Mouse (Mus musculus) liver, embryonic 13.5 days (tissue): ENCODE data around the gene Ssbp2. TPM values are rescaled to one million over a fixed set of nuclear protein-coding genes. Genes with fewer than 3 reads are reported as not detected.

Experiments
- ATAC-seq: fragments of 200-750 bp; cut with Nextera tagmentation; 2 replicates; pipeline ENCODE4 v1.8.0; 2017; ENCODE audit warnings: low read depth, mild to moderate bottlenecking, moderate number of reproducible peaks, moderate library complexity
- DNase-seq: peaks from one replicate; pipeline ENCODE4 v3.0.0; 2022
- H3K27ac ChIP-seq: fragments of 300-500 bp; sonication (generic); 2 replicates; pipeline ENCODE4 v1.5.1; 2015; ENCODE audit warnings: moderate library complexity, mild to moderate bottlenecking, inconsistent platforms
- H3K27me3 ChIP-seq: fragments of 300-500 bp; sonication (generic); 2 replicates; pipeline ENCODE4 v1.6.1; 2015; ENCODE audit warnings: mild to moderate bottlenecking, inconsistent platforms
- H3K36me3 ChIP-seq: fragments of 300-500 bp; sonication (generic); 2 replicates; pipeline ENCODE4 v1.6.1; 2015; ENCODE audit warnings: mild to moderate bottlenecking, inconsistent platforms
- H3K4me1 ChIP-seq: fragments of 300-500 bp; sonication (generic); replicated peaks from 2 replicates; pipeline ENCODE4 v1.6.1; 2015; ENCODE audit warnings: inconsistent platforms
- H3K4me2 ChIP-seq: fragments of 300-500 bp; sonication (generic); 2 replicates; pipeline ENCODE4 v1.6.1; 2015; ENCODE audit warnings: inconsistent platforms, mild to moderate bottlenecking, moderate library complexity
- H3K4me3 ChIP-seq: fragments of 300-500 bp; sonication (generic); replicated peaks from 2 replicates; pipeline ENCODE4 v1.5.1; 2015; ENCODE audit warnings: mild to moderate bottlenecking, inconsistent platforms
- H3K9ac ChIP-seq: fragments of 300-500 bp; sonication (generic); 2 replicates; pipeline ENCODE4 v1.6.1; 2015; ENCODE audit warnings: mild to moderate bottlenecking, inconsistent platforms
- H3K9me3 ChIP-seq: fragments of 300-500 bp; sonication (generic); replicated peaks from 2 replicates; pipeline ENCODE4 v1.6.1; 2016; ENCODE audit warnings: inconsistent platforms
- WGBS: fragments of 180-500 bp; shearing (Covaris S2); methylation state at CpG from one replicate; pipeline ENCODE4 v1.1.7; 2015; ENCODE audit not compliant: insufficient replicate concordance; 5-methylcytosine and 5-hydroxymethylcytosine counted together
- polyA plus RNA-seq: library from polyadenylated mRNA; unstranded; fragments of >200 nt; fragmentation: Nextera tagmentation; extraction: Ambion mirVana; gene quantifications from 2 replicates; pipeline ENCODE4 v1.2.1, GENCODE M21; 2015

Gene Ssbp2
- polyA plus RNA-seq, 1 experiment from 2014 or later: 56.4 TPM

DNA sequence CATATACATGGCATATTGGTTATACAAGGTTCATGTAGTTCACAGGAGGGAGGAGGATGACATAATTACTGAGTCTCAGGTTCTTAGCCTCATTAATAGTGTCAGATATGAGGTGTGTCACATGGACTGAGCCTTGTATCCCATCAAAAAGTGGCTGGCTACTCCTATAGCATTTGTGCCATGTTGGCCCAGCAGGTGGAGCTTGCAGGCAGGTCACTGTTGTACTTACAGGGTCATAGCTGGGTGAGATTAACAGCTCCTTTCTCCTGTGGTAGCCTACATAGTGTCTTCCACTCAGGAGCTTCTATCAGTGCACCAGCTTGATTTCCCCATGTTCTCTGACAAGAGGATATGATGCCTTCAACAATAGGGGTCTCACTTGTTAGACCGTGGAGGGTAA lies 135.2 kb downstream of the Ssbp2 start:
- no peaks in the 10 kb centered on the region for H3K4me1 ChIP-seq
- DNase-seq (no peak), ATAC-seq (peak; percentile 36; the same call in 1 of the 2 replicates)
- H3K4me2 ChIP-seq: no peak overlapping the region
- H3K9ac ChIP-seq: no peak overlapping the region
- no peaks in the 10 kb centered on the region for H3K36me3 ChIP-seq
- 79% methylated on average over 1 of the region's 1 CpGs for WGBS
- H3K27me3 ChIP-seq: no peaks in the 10 kb centered on the region
- H3K27ac ChIP-seq: no peak overlapping the region
- no peak overlapping the region for H3K4me3 ChIP-seq
- no peaks in the 10 kb centered on the region for H3K9me3 ChIP-seq

DNA sequence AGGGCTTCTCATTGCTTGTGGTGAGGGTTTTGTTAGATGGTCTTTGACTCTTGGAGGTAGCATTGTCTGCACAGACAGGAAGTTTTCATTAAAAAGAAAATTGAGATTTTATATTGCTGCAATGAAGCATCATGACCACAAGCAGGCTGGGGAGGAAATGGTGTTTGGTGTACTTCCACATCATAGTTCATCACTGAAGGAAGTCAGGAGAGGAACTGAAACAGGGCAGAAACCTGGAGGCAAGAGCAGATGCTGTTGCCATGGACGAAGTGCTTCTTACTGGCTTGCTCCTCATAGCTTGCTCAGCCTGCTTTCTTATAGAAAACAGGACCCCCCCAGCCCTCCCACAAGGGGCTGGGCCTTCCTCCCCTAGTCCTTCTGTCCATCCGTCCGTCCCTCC lies 139.5 kb downstream of the Ssbp2 start:
- Histone ChIP-seq H3K9ac (no peak overlapping the region), H3K4me3 (no peak overlapping the region), H3K27me3 (no peaks in the 10 kb centered on the region), H3K4me1 (peaks cover 2% of the 10 kb centered on the region; the same call in 1 of the 2 replicates), H3K36me3 (peaks cover 3% of the 10 kb centered on the region; the same call in 1 of the 2 replicates), H3K27ac (no peak overlapping the region), H3K4me2 (no peak overlapping the region), H3K9me3 (no peaks in the 10 kb centered on the region)
- no peak for DNase-seq
- 77% methylated on average over 3 of the region's 3 CpGs for WGBS
- no peak for ATAC-seq

DNA sequence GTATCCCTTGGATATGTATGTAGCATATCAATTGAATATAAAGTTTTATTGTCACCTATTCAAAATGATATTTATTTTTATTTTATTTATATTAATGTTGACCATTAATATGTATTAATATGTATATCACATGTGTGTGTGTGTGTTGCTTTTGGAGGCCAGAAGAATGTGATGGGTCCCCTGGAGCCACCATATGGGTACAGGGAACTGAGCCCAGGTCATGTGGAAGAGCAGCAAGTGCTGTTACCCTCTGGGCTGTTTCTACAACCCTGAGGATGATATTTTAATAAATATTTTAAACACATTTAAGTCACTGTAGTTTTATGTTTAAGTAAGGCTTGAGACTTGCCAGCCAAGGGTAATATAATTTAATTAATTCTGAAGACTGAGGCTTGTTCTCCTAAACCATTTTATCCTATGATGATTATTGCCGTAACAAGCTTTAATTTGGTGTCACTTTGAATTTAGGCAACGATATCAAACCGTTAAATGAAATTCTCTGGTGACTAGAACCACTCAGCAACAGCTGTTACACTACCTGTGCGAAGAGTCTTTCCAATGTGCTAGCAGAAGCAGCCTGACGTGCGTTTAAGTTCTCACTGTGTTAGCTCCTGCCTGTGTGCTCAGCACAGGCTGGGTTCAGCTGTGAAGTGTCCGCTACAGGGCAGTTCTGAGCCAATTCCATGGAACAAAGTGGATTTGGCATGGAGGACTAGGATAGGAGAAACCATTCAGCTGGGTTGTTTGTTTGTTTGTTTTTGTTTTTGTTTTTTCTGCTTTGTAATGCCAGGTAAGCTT lies 145.2 kb downstream of the Ssbp2 start:
- H3K9ac ChIP-seq: no peak overlapping the region
- DNase-seq (no peak), ATAC-seq (no peak)
- no peak overlapping the region for H3K4me2 ChIP-seq
- WGBS: 88% methylated on average over 7 of the region's 7 CpGs
- no peak overlapping the region for H3K4me3 ChIP-seq
- peaks cover 2% of the 10 kb centered on the region; the same call in 1 of the 2 replicates for H3K4me1 ChIP-seq
- peaks cover 3% of the 10 kb centered on the region; the same call in 1 of the 2 replicates for H3K36me3 ChIP-seq
- no peaks in the 10 kb centered on the region for H3K27me3 ChIP-seq
- H3K27ac ChIP-seq: no peak overlapping the region
- H3K9me3 ChIP-seq: no peaks in the 10 kb centered on the region

DNA sequence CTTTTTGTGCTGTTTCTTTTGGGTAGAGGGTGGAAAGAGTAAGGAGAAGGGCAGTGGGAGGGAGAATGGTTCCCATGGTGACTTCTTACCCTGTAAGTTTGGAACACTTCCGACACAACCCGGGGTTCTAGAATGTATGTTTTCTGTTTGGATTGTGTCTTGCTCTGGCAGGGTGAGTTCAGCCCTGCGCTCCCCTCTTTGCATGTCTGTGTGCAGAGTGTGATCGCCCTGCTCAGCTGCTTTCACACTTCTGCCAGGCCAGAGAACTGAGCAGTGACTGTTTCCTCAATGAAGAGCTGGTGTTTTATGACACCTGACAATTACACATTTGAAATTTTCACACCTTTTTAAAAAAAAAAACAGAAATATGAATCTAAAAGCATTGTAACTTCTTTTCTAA lies 150.5 kb downstream of the Ssbp2 start:
- ATAC-seq: no peak

DNA sequence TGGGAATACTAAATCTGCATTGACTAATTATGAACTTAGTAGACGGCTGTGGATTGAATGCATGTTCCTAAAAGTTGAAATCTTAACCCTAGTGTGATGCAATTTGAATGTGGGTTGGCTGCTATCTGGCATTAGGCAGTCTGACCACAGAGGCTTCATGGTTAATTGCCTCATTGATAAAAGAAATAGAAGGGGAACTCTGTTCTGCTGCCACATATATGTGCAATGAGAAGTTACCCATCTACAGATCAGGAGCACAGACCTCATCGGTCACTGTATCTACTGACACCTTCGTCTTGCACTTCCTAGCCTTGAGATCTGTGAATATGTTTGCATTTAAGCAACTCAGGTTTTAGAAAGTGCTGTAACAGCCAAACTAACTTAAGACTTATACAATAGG lies 151.8 kb downstream of the Ssbp2 start:
- no peaks in the 10 kb centered on the region for H3K27me3 ChIP-seq
- H3K27ac ChIP-seq: no peak overlapping the region
- no peaks in the 10 kb centered on the region for H3K36me3 ChIP-seq
- H3K4me2 ChIP-seq: no peak overlapping the region
- DNase-seq: no peak
- no peaks in the 10 kb centered on the region for H3K4me1 ChIP-seq
- WGBS: 46% methylated on average over 3 of the region's 3 CpGs
- H3K4me3 ChIP-seq: no peak overlapping the region
- no peaks in the 10 kb centered on the region for H3K9me3 ChIP-seq
- no peak for ATAC-seq
- H3K9ac ChIP-seq: no peak overlapping the region

More for the DNA sequence above, 150.5 kb downstream of the Ssbp2 start:
- DNase-seq: no peak
- Histone ChIP-seq H3K9ac (no peak overlapping the region), H3K4me1 (no peaks in the 10 kb centered on the region), H3K36me3 (no peaks in the 10 kb centered on the region), H3K9me3 (no peaks in the 10 kb centered on the region), H3K4me3 (no peak overlapping the region), H3K27me3 (no peaks in the 10 kb centered on the region), H3K4me2 (no peak overlapping the region), H3K27ac (no peak overlapping the region)
- 81% methylated on average over 4 of the region's 4 CpGs for WGBS

DNA sequence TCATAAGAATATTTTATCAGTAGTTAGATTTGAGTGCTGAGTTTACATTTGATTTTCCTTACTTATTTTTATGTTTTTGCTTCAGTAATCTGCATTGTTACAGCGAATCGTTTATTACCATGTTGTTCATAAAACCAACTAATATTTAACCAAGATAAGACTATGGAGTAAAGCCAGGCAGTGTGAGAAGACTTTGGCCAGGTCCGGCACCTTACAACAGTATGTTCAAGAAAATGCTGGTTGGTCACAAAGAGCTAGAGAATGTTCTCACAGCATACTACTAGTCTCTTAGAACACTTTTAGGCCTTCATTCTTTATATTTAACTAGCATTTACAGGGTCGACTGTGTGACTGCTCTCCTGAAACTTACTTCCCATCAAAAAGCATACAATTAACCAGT lies 152.5 kb downstream of the Ssbp2 start:
- DNase-seq (no peak), ATAC-seq (no peak)
- Histone ChIP-seq H3K4me3 (no peak overlapping the region), H3K4me1 (no peaks in the 10 kb centered on the region), H3K27ac (no peak overlapping the region), H3K27me3 (no peaks in the 10 kb centered on the region), H3K9me3 (no peaks in the 10 kb centered on the region), H3K36me3 (no peaks in the 10 kb centered on the region), H3K9ac (no peak overlapping the region), H3K4me2 (no peak overlapping the region)
- WGBS: 77% methylated on average over 4 of the region's 4 CpGs

DNA sequence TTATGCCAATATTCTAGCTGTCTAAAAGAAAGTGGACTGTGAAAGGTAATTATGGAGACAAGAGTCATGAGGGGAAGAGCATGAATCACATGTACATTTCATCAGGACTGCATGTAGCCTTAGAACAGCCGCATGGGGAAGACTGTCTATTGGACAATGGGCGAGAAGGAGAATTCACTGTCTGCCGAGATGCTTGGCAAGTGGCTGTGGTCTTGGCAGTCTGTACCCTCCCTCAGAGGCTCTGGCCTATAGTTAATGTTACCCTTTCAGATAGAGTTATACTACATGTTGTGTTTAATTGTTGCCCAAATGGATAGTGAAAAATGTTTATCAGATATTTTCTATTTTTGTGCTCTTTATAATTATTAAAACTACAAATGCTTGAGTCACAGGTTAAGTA lies 156.0 kb downstream of the Ssbp2 start:
- Histone ChIP-seq H3K9me3 (no peaks in the 10 kb centered on the region), H3K4me2 (no peak overlapping the region), H3K27me3 (no peaks in the 10 kb centered on the region), H3K27ac (no peak overlapping the region), H3K36me3 (no peaks in the 10 kb centered on the region), H3K9ac (no peak overlapping the region), H3K4me3 (no peak overlapping the region), H3K4me1 (peaks cover 5% of the 10 kb centered on the region)
- DNase-seq (no peak), ATAC-seq (no peak)
- 84% methylated on average over 3 of the region's 3 CpGs for WGBS

DNA sequence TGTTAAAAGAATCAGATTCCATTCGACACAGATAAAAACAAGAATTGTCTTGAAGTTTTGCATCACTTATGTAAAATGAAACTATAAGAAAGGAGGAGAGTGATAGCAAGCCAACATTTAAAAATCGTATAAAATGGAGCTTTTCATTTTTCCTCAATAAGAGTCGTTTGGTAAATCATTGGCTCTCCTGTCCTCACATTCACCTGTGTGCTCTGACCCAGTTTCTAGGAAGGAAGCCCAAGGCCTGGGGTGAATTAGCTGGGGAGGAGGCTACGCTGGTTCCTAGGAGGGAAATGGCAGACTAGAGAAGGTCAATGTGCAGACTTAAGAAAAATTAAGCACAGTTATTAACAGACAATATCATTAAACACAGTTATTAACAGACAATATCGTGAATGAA lies 156.8 kb downstream of the Ssbp2 start:
- Histone ChIP-seq H3K9me3 (no peaks in the 10 kb centered on the region), H3K36me3 (no peaks in the 10 kb centered on the region), H3K27me3 (no peaks in the 10 kb centered on the region), H3K27ac (no peak overlapping the region), H3K4me2 (no peak overlapping the region), H3K9ac (no peak overlapping the region), H3K4me3 (no peak overlapping the region), H3K4me1 (peaks cover 5% of the 10 kb centered on the region)
- WGBS: 82% methylated on average over 5 of the region's 5 CpGs
- no peak for ATAC-seq
- DNase-seq: no peak

DNA sequence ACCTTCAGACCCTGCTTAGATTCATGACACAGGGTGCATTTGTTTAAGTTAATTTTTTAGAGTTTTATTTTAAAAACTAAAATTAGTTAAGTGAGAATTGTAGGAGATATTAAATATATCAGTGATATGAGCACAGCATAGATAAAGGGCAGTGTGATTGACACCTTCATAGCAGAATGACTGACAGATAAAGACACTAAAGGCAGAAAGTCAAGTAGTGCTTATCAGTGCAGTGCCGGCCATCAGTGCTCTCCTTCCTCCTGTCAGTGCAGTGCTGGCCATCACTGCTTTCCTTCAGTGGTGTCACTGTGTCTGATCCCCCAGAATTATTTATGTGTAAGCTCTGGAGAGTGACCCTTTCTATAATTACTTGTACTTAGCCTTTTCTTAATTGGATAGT lies 159.3 kb downstream of the Ssbp2 start:
- ATAC-seq: peak; percentile 77
- WGBS: 4% methylated on average over 1 of the region's 1 CpGs
- H3K9me3 ChIP-seq: no peaks in the 10 kb centered on the region

DNA sequence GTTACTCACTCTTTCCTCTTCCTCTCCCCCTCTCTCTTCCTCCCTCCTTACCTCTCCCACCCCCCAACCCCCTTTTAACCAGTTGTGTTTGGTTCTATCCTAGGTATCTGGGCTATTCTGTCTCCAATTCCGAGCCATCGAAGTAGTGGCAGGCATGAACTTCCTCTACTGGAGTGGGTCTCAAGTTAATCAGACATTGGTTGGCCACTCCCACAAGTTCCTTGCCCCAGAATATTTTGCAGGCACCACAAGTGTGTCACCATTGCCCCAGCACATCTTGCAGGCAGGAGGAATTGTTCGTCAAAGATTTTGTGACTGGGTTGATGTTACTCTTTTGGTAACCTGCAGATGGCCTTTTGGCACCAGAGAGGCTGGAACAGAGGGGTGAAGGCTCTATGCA lies 160.5 kb downstream of the Ssbp2 start:
- DNase-seq: no peak
- 78% methylated on average over 3 of the region's 3 CpGs for WGBS

More for the DNA sequence above, 159.3 kb downstream of the Ssbp2 start:
- Histone ChIP-seq H3K27me3 (no peaks in the 10 kb centered on the region), H3K27ac (no peak overlapping the region), H3K9ac (no peak overlapping the region), H3K4me2 (no peak overlapping the region), H3K4me3 (no peak overlapping the region), H3K4me1 (peaks cover 5% of the 10 kb centered on the region), H3K36me3 (peaks cover 1% of the 10 kb centered on the region; the same call in 1 of the 2 replicates)
- DNase-seq: no peak

DNA sequence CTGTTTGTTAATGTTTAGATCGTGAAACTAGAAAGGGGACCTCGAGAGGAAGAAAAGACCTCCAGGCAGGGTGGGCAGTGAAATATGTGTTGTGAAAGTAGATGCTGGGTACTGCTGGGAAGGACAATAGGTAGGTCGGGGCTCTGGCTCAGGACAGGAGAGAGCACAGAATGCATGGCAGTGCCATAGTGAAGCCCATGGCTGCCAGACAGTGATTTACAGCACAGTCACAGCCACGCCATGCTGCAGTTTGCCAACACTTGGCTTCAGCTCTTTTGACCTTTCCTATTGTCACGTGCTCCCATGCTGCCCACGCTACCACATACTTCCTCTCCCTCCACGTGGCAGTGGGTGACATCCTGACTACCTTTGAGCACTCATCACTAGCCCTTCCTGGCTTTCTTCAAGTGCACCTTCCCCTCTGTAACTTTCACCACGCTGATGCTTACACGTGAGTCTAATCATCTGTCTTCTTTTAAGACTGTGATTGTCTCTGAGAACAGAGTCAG lies 171.3 kb downstream of the Ssbp2 start:
- Histone ChIP-seq H3K9me3 (no peaks in the 10 kb centered on the region), H3K27me3 (no peaks in the 10 kb centered on the region), H3K9ac (no peak overlapping the region), H3K4me3 (no peak overlapping the region), H3K27ac (no peak overlapping the region), H3K4me1 (peaks cover 10% of the 10 kb centered on the region), H3K36me3 (no peaks in the 10 kb centered on the region), H3K4me2 (no peak overlapping the region)
- WGBS: 68% methylated on average over 9 of the region's 9 CpGs
- DNase-seq (no peak), ATAC-seq (no peak)

More for the DNA sequence above, 160.5 kb downstream of the Ssbp2 start:
- H3K36me3 ChIP-seq: peaks cover 3% of the 10 kb centered on the region; the same call in 1 of the 2 replicates
- peaks cover 5% of the 10 kb centered on the region for H3K4me1 ChIP-seq
- no peak for ATAC-seq
- H3K4me3 ChIP-seq: no peak overlapping the region
- H3K9ac ChIP-seq: no peak overlapping the region
- H3K27me3 ChIP-seq: no peaks in the 10 kb centered on the region
- no peak overlapping the region for H3K27ac ChIP-seq
- H3K4me2 ChIP-seq: no peak overlapping the region
- no peaks in the 10 kb centered on the region for H3K9me3 ChIP-seq

DNA sequence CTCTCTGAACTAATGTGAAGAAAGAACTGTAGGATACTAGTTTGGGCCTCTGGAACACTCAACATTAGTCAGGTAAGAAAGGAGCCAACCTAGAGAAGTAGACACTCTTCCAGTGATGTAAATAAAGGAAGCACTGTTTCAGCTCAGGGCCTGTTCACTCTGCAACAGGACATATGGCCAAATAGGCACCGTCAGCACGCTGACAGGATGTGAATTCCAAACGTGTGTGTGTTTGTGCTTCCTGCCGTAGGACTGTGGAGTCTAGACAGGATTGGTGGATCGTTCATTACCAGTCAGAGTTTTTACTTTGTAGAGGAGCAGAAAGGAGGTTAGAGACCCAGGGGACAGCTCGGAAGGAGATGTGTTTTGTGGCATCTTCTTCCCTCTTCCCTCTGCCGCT lies 174.0 kb downstream of the Ssbp2 start:
- no peak overlapping the region for H3K9ac ChIP-seq
- peaks cover 15% of the 10 kb centered on the region for H3K4me1 ChIP-seq
- H3K36me3 ChIP-seq: no peaks in the 10 kb centered on the region
- H3K4me3 ChIP-seq: no peak overlapping the region
- no peaks in the 10 kb centered on the region for H3K27me3 ChIP-seq
- DNase-seq (no peak), ATAC-seq (no peak)
- no peaks in the 10 kb centered on the region for H3K9me3 ChIP-seq
- no peak overlapping the region for H3K4me2 ChIP-seq
- WGBS: 56% methylated on average over 7 of the region's 7 CpGs
- no peak overlapping the region for H3K27ac ChIP-seq
